In genomic region chr11:68384592-68385020, GRCm38 (mm10) we compare ENCODE assay signal across 9 mouse cellular contexts. TPM values are rescaled to one million over a fixed set of nuclear protein-coding genes. Genes with fewer than 3 reads are reported as not detected.
DNase-seq lines count a peak whose midpoint lies in the region; ATAC-seq and TF ChIP-seq lines count a peak whose summit lies in the region.
"Had no signal": no experiment of that assay in that cellular context is flagged by ENCODE, and none has a peak within 500 bp of the region (broad histone marks: within the 10 kb centered on the region; RNA-seq: fewer than 3 reads in every experiment).

No protein-coding gene starts in this region.

- no peak for TF ChIP-seq CTCF in cortical plate, adult 2 months (IDR thresholded peaks at IDR 0.05; ENCODE audit: extremely low read depth, insufficient read depth, low read length)

- ATAC-seq in kidney, embryonic 15.5 days (replicated peaks; ENCODE audit: low FRiP score) = no peak
- ATAC-seq in midbrain, embryonic 11.5 days (ENCODE audit: low FRiP score) = no peak
- ATAC-seq in monocyte, adult 5-6 weeks (replicated peaks; ENCODE audit: insufficient number of reproducible peaks, low FRiP score, low TSS enrichment, poor library complexity, severe bottlenecking) = no peak

- no peak for DNase-seq in kidney, postnatal 14 days
- peak; percentile 62 for DNase-seq in hindbrain, embryonic 10.5 days (ENCODE audit: low spot score)
- DNase-seq in midbrain, embryonic 11.5 days (ENCODE audit: low spot score, missing footprints) = peak; percentile 98
- DNase-seq in adrenal gland, postnatal 14 days = no peak
- DNase-seq in thymus, postnatal 25 days = no peak

- H3K27ac ChIP-seq in kidney, embryonic 15.5 days = no peak overlapping the region
- H3K27ac ChIP-seq in cortical plate, adult 2 months (ENCODE audit: insufficient read depth, low read length) = no peak overlapping the region
- peak overlapping the region; percentile 92 for H3K27ac ChIP-seq in hindbrain, embryonic 10.5 days
- peak overlapping the region; percentile 93; the same call in 1 of the 2 replicates for H3K27ac ChIP-seq in midbrain, embryonic 11.5 days (ENCODE audit: low read depth, low read length)
- H3K27ac ChIP-seq: macrophage had no signal

- no peaks in the 10 kb centered on the region for H3K9me3 ChIP-seq in kidney, embryonic 15.5 days (replicated peaks)
- H3K9me3 ChIP-seq in hindbrain, embryonic 10.5 days = no peaks in the 10 kb centered on the region
- H3K9me3 ChIP-seq in midbrain, embryonic 11.5 days (ENCODE audit: control insufficient read depth, low read length) = no peaks in the 10 kb centered on the region

- H3K4me1 ChIP-seq in kidney, embryonic 15.5 days = peaks cover 37% of the 10 kb centered on the region
- H3K4me1 ChIP-seq in cortical plate, adult 2 months (ENCODE audit: control insufficient read depth, insufficient read depth, low read length) = no peaks in the 10 kb centered on the region; the same call in 1 of the 2 replicates
- peaks cover 91% of the 10 kb centered on the region for H3K4me1 ChIP-seq in hindbrain, embryonic 10.5 days (replicated peaks)
- peaks cover 39% of the 10 kb centered on the region for H3K4me1 ChIP-seq in midbrain, embryonic 11.5 days (ENCODE audit: control insufficient read depth, insufficient read depth, low read length)

- no peak for TF ChIP-seq POLR2A in cortical plate, adult 2 months (IDR thresholded peaks at IDR 0.05; ENCODE audit: extremely low read depth, insufficient read depth, low read length)

- H3K27me3 ChIP-seq in kidney, embryonic 15.5 days = peaks cover 88% of the 10 kb centered on the region
- H3K27me3 ChIP-seq in hindbrain, embryonic 10.5 days (ENCODE audit: insufficient read depth, poor library complexity, severe bottlenecking) = peaks cover 100% of the 10 kb centered on the region
- H3K27me3 ChIP-seq in midbrain, embryonic 11.5 days (ENCODE audit: control insufficient read depth, insufficient read depth, low read length) = peaks cover 69% of the 10 kb centered on the region

- peak overlapping the region; percentile 94 for H3K4me2 ChIP-seq in kidney, embryonic 15.5 days
- peak overlapping the region; percentile 87 for H3K4me2 ChIP-seq in midbrain, embryonic 11.5 days

- under 1% methylated on average over 27 of the region's 27 CpGs for WGBS in kidney, embryonic 15.5 days
- under 1% methylated on average over 27 of the region's 27 CpGs for WGBS in hindbrain, embryonic 10.5 days
- under 1% methylated on average over 27 of the region's 27 CpGs for WGBS in midbrain, embryonic 11.5 days

- no peaks in the 10 kb centered on the region for H3K36me3 ChIP-seq in kidney, embryonic 15.5 days
- H3K36me3 ChIP-seq in hindbrain, embryonic 10.5 days = peaks cover 22% of the 10 kb centered on the region; the same call in 1 of the 2 replicates
- peaks cover 2% of the 10 kb centered on the region; the same call in 1 of the 2 replicates for H3K36me3 ChIP-seq in midbrain, embryonic 11.5 days (ENCODE audit: control insufficient read depth, insufficient read depth, low read length)

- peak overlapping the region; percentile 64 for H3K4me3 ChIP-seq in kidney, embryonic 15.5 days (replicated peaks)
- peak overlapping the region; percentile 35 for H3K4me3 ChIP-seq in cortical plate, adult 2 months (ENCODE audit: insufficient read depth, low read length)
- H3K4me3 ChIP-seq in hindbrain, embryonic 10.5 days = peak overlapping the region; percentile 72
- H3K4me3 ChIP-seq in midbrain, embryonic 11.5 days (ENCODE audit: low read depth, low read length) = peak overlapping the region; percentile 70

- peak overlapping the region; percentile 29 for H3K9ac ChIP-seq in kidney, embryonic 15.5 days
- H3K9ac ChIP-seq in midbrain, embryonic 11.5 days (ENCODE audit: low read length) = peak overlapping the region; percentile 86

RNA-seq across cellular contexts. Expression of gene Ntn1, which starts 16.0 kb away (rescaled TPM):
- 16.5 and 16.9 TPM in 2 replicates for polyA plus RNA-seq in kidney, embryonic 15.5 days (2015; fragmentation: Nextera tagmentation; extraction: Ambion mirVana)
- polyA plus RNA-seq in cortical plate, adult 2 months (2012; rRNA removed) = 4.2 and 5.0 TPM in 2 replicates
- polyA plus RNA-seq in hindbrain, embryonic 10.5 days (2016; fragmentation: Nextera tagmentation; extraction: Ambion mirVana) = 18.2 and 23.7 TPM in 2 replicates
- 10.0 and 10.2 TPM in 2 replicates for polyA plus RNA-seq in midbrain, embryonic 11.5 days (2014; fragmentation: Nextera tagmentation; extraction: Ambion mirVana)
- 7.5 and 8.8 TPM in 2 replicates for total RNA-seq in adrenal gland, postnatal 14 days (2021)
- 0.32 TPM in 1 of 3 replicates, not detected in the others for total RNA-seq in monocyte, adult 5-6 weeks (2017)

RNA-seq across cellular contexts. Expression of gene Pik3r5, which starts 47.3 kb away (rescaled TPM):
- 0.57 and 0.68 TPM in 2 replicates for polyA plus RNA-seq in kidney, embryonic 15.5 days (2015; fragmentation: Nextera tagmentation; extraction: Ambion mirVana)
- 2.2 and 2.6 TPM in 2 replicates for polyA plus RNA-seq in cortical plate, adult 2 months (2012; rRNA removed)
- 0.88 and 1.2 TPM in 2 replicates for polyA plus RNA-seq in hindbrain, embryonic 10.5 days (2016; fragmentation: Nextera tagmentation; extraction: Ambion mirVana)
- 0.43 and 0.92 TPM in 2 replicates for polyA plus RNA-seq in midbrain, embryonic 11.5 days (2014; fragmentation: Nextera tagmentation; extraction: Ambion mirVana)
- 0.67 and 4.2 TPM in 2 replicates for total RNA-seq in adrenal gland, postnatal 14 days (2021)
- 66.2 to 140 TPM (median 84.0 TPM) in 3 replicates for total RNA-seq in monocyte, adult 5-6 weeks (2017)

Comparison
In these comparisons a context has a peak if more than half of its experiments do, and no peak if none do; other contexts are left out.
1. H3K27ac ChIP-seq: peak in hindbrain, embryonic 10.5 days (single experiment) and midbrain, embryonic 11.5 days (single experiment); none in kidney, embryonic 15.5 days (single experiment) and cortical plate, adult 2 months (single experiment).
2. DNase-seq: peak in hindbrain, embryonic 10.5 days (single experiment) and midbrain, embryonic 11.5 days (single experiment); none in kidney, postnatal 14 days (single experiment), adrenal gland, postnatal 14 days (single experiment) and thymus, postnatal 25 days (single experiment).
3. Peak in every context shown above with its lines, with median percentiles within 50 percentile points of each other: H3K4me3 ChIP-seq.